Mouse (Mus musculus): ENCODE results near the gene Zbtb8b.

Gene Zbtb8b

DNA sequence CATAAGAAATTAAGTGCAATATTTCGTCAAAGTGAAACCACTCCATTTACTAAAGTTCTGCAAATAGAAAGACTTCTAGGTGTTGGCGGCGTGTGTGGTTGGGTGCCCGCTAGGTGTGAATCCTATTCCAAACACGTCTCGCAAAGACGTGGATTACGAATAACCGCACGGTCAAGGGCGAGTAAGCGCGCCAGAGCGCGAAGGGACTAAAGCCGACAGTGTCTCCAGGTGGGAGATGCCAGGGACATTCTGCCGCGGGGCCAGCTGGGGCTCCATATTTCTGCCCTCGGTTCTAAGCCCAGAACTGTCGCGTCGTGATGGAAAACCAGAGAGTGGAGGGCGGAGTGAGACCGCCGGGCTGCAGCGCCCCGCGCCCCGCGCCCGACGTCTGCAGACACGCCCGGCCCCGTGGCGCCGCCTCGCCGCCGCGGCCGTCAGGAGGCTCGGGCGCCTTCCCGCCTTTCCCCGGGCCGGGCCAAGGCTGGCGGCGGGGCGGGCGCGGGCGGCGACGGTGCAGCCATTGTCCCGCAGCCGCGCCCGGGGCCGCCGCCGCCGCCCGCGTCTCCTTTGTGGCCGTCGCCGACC is 63.6 kb downstream of the Zbtb8b start:
- peak; percentile 40 to 48 for DNase-seq (ENCODE audit: low spot score in 2 of 2)

DNA sequence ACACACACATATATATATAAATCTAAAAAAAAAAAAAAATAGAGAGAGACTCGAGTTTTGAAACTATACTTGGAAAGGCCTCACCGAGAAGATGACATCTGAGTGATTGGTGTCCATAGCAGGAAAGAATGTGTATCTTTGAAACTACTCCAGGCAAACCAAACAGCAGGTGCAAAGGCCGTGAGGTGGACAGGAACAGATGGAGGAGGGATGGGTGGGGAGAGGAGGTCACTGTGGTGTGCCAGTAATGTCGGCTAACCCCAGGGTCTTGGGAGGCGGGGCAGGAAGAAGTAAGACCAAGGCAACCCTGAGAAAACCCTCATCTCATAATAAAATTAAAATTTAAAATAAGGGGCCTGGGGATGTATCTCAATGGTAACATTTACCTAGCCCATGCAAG is 64.8 kb downstream of the Zbtb8b start:
- DNase-seq (ENCODE audit: low spot score in 2 of 2) = no peak
